Mouse (Mus musculus): ENCODE data around the gene Mlycd. TPM values are rescaled to one million over a fixed set of nuclear protein-coding genes. Genes with fewer than 3 reads are reported as not detected.

The Mlycd gene
- total RNA-seq, 1 experiment: 4.9 TPM

DNA sequence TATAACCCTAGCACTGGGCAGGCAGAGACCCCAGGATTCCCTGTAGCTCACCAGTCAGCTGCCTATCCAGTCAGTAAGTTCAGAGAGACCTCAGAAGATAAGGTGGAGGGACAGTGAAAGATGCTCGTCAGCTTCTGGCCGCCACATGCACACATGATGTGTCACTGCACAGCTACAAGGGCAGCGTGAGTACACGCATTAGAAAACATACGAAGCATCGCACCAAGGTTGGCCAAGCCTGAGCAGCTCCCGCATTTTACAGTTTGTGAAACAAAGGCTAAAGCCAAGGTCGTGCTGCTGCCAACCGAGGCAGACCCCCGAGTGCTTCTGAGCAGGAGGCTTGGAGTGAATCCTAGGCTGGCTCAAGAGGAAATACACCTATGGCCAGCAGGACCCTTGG, 18.9 kb downstream of the Mlycd start:
- in situ Hi-C loops (cut with MboI; ENCODE audit: low sequenced_read_pairs in 2 of 2, unreplicated experiment in 2 of 2): no loop called here
- H3K4me1 ChIP-seq (ENCODE audit: control insufficient read depth in 2 of 2, insufficient read depth in 2 of 2, low read length in 2 of 2, poor library complexity in 1 of 2): 0 out of 4 replicates have a peak, but pooled peaks cover 0 to 2% of the 10 kb centered on the region in 2 experiments
- no peak for DNase-seq (ENCODE audit: low read depth, low spot score)
- no peaks in the 10 kb centered on the region for H3K9me3 ChIP-seq (ENCODE audit: control insufficient read depth, insufficient read depth, low read depth, low read length)
- H3K27ac ChIP-seq (ENCODE audit: insufficient read depth, low read depth, low read length, poor library complexity, severe bottlenecking): no peak overlapping the region; the same call in 1 of the 2 replicates
- TF ChIP-seq HCFC1 (IDR thresholded peaks at IDR 0.05; ENCODE audit: borderline replicate concordance, insufficient read depth, low read length) (no peak), CHD2 (IDR thresholded peaks at IDR 0.05; ENCODE audit: low read depth, low read length) (no peak), ZNF384 (IDR thresholded peaks at IDR 0.05; ENCODE audit: low read depth, low read length) (no peak), ZC3H11A (IDR thresholded peaks at IDR 0.05; ENCODE audit: borderline replicate concordance, low read depth, low read length) (no peak), MAFK (IDR thresholded peaks at IDR 0.05; ENCODE audit: insufficient read depth, low read depth, low read length) (no peak)
- H3K4me3 ChIP-seq (ENCODE audit: insufficient read depth in 1 of 2, low read depth in 1 of 2, low read length in 2 of 2, poor library complexity in 1 of 2, severe bottlenecking in 1 of 2): no peak overlapping the region
- no peaks in the 10 kb centered on the region for H3K36me3 ChIP-seq (ENCODE audit: control insufficient read depth, insufficient read depth, low read length, poor library complexity, severe bottlenecking)
- H3K9ac ChIP-seq (ENCODE audit: insufficient read depth, low read depth, low read length, poor library complexity, severe bottlenecking): no peak overlapping the region

DNA sequence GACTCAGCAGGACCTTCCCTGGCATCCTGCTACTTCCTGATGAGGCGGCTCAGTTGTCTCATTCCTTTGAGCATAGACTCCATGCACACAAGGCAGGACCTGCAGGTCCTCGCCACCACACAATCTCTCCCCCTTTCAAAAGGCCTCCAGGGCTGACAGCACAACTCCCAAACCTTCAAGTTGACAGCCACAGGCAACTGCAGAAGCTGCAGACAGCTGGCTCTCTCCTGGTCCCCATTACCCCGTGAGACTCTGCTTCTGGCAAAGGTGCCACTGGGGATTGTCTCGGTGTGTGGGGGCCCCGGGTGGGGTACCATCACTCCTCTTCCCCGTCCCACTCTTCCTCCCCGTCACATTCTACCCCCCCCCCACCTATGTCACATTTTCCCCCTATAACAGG, 25.6 kb downstream of the Mlycd start:
- H3K9me3 ChIP-seq (ENCODE audit: control insufficient read depth, insufficient read depth, low read depth, low read length): no peaks in the 10 kb centered on the region
- peaks cover 0 to 18% of the 10 kb centered on the region in 2 experiments; a peak in 1 of 4 replicates for H3K4me1 ChIP-seq (ENCODE audit: control insufficient read depth in 2 of 2, insufficient read depth in 2 of 2, low read length in 2 of 2, poor library complexity in 1 of 2)
- in situ Hi-C loops (cut with MboI; ENCODE audit: low sequenced_read_pairs in 2 of 2, unreplicated experiment in 2 of 2): no loop called here

DNA sequence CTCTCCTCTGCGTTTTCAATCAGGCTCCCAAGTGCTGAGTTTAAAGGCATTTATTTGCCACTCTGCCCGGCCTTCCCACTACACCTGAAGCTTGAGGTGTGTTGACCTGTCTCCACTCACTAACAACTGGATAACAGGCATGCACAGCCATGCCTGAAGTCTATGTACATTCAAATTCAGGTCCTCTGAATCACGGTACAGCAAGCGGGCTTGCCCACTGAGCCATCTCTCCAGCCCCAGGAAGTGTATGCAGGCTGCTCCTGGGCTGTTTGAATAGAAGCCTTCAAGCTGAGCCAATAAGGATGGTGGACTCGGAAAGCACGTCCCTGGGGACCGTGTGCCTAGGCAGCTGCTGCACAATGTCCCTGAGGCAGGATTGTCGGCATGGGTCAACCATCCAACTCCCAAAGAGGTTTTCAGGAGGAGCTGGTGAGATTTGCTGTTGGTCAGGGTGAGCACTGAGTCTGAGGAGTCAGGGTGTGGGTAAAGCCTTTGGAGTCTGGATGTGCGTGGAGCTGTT, 27.0 kb downstream of the Mlycd start:
- no peak for TF ChIP-seq ZNF384 (IDR thresholded peaks at IDR 0.05; ENCODE audit: low read depth, low read length)
- no peak for TF ChIP-seq HCFC1 (IDR thresholded peaks at IDR 0.05; ENCODE audit: borderline replicate concordance, insufficient read depth, low read length)
- TF ChIP-seq ZC3H11A (IDR thresholded peaks at IDR 0.05; ENCODE audit: borderline replicate concordance, low read depth, low read length): no peak
- no peak for TF ChIP-seq MAFK (IDR thresholded peaks at IDR 0.05; ENCODE audit: insufficient read depth, low read depth, low read length)
- no peak for TF ChIP-seq CHD2 (IDR thresholded peaks at IDR 0.05; ENCODE audit: low read depth, low read length)
- no peaks in the 10 kb centered on the region for H3K9me3 ChIP-seq (ENCODE audit: control insufficient read depth, insufficient read depth, low read depth, low read length)
- no peak overlapping the region for H3K4me3 ChIP-seq (ENCODE audit: insufficient read depth in 1 of 2, low read depth in 1 of 2, low read length in 2 of 2, poor library complexity in 1 of 2, severe bottlenecking in 1 of 2)
- DNase-seq (ENCODE audit: low read depth, low spot score): no peak
- H3K4me1 ChIP-seq (ENCODE audit: control insufficient read depth in 2 of 2, insufficient read depth in 2 of 2, low read length in 2 of 2, poor library complexity in 1 of 2): peaks cover 0 to 18% of the 10 kb centered on the region in 2 experiments; a peak in 1 of 4 replicates
- H3K9ac ChIP-seq (ENCODE audit: insufficient read depth, low read depth, low read length, poor library complexity, severe bottlenecking): no peak overlapping the region
- in situ Hi-C loops (cut with MboI; ENCODE audit: low sequenced_read_pairs in 2 of 2, unreplicated experiment in 2 of 2): no loop called here
- no peaks in the 10 kb centered on the region for H3K36me3 ChIP-seq (ENCODE audit: control insufficient read depth, insufficient read depth, low read length, poor library complexity, severe bottlenecking)
- H3K27ac ChIP-seq (ENCODE audit: insufficient read depth, low read depth, low read length, poor library complexity, severe bottlenecking): no peak overlapping the region

More for the DNA sequence above, 25.6 kb downstream of the Mlycd start:
- no peak overlapping the region for H3K4me3 ChIP-seq (ENCODE audit: insufficient read depth in 1 of 2, low read depth in 1 of 2, low read length in 2 of 2, poor library complexity in 1 of 2, severe bottlenecking in 1 of 2)
- no peak overlapping the region for H3K27ac ChIP-seq (ENCODE audit: insufficient read depth, low read depth, low read length, poor library complexity, severe bottlenecking)
- TF ChIP-seq ZC3H11A (IDR thresholded peaks at IDR 0.05; ENCODE audit: borderline replicate concordance, low read depth, low read length) (no peak), ZNF384 (IDR thresholded peaks at IDR 0.05; ENCODE audit: low read depth, low read length) (no peak), CHD2 (IDR thresholded peaks at IDR 0.05; ENCODE audit: low read depth, low read length) (no peak), MAFK (IDR thresholded peaks at IDR 0.05; ENCODE audit: insufficient read depth, low read depth, low read length) (no peak), HCFC1 (IDR thresholded peaks at IDR 0.05; ENCODE audit: borderline replicate concordance, insufficient read depth, low read length) (no peak)
- H3K9ac ChIP-seq (ENCODE audit: insufficient read depth, low read depth, low read length, poor library complexity, severe bottlenecking): no peak overlapping the region
- H3K36me3 ChIP-seq (ENCODE audit: control insufficient read depth, insufficient read depth, low read length, poor library complexity, severe bottlenecking): no peaks in the 10 kb centered on the region
- DNase-seq (ENCODE audit: low read depth, low spot score): no peak

DNA sequence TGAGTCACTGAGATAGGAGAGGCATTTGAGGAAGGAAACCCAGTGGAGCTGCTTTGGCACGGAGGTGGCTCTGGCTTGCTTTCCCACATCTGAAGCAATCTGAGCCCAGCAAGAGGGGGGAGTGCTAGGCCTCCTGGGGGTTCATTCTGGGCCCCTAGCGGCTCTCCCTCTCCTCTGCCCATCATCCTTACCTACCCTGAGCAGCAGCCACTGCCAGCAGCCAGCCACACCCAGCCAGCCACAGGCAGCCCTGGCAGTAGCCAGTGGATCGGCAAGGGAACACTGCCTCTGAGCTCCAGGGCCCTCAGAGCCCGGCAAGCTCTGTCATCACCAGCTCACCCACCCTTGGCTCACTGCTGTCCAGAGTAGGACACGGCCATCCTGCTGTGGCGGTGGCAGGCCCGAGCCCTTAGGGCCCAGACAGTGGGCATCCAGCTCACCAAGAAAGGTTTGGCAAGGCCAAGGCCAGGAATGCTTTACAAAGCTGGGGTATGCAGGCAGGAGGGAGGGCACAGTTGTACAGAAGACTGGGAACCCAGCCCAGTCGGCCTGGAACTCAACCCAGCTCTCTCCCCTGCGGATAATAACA, 27.5 kb downstream of the Mlycd start:
- no peaks in the 10 kb centered on the region for H3K36me3 ChIP-seq (ENCODE audit: control insufficient read depth, insufficient read depth, low read length, poor library complexity, severe bottlenecking)
- in situ Hi-C loops (cut with MboI; ENCODE audit: low sequenced_read_pairs in 2 of 2, unreplicated experiment in 2 of 2): no loop called here
- H3K27ac ChIP-seq (ENCODE audit: insufficient read depth, low read depth, low read length, poor library complexity, severe bottlenecking): no peak overlapping the region
- no peak for DNase-seq (ENCODE audit: low read depth, low spot score)
- H3K4me1 ChIP-seq (ENCODE audit: control insufficient read depth in 2 of 2, insufficient read depth in 2 of 2, low read length in 2 of 2, poor library complexity in 1 of 2): peaks cover 0 to 18% of the 10 kb centered on the region in 2 experiments; a peak in 1 of 4 replicates
- no peak overlapping the region; a peak in 1 of 4 replicates for H3K4me3 ChIP-seq (ENCODE audit: insufficient read depth in 1 of 2, low read depth in 1 of 2, low read length in 2 of 2, poor library complexity in 1 of 2, severe bottlenecking in 1 of 2)
- H3K9me3 ChIP-seq (ENCODE audit: control insufficient read depth, insufficient read depth, low read depth, low read length): no peaks in the 10 kb centered on the region
- TF ChIP-seq ZC3H11A (IDR thresholded peaks at IDR 0.05; ENCODE audit: borderline replicate concordance, low read depth, low read length) (no peak), MAFK (IDR thresholded peaks at IDR 0.05; ENCODE audit: insufficient read depth, low read depth, low read length) (no peak)
- 0 out of 2 replicates have a peak overlapping the region, but pooled peaks have one; percentile 11 for H3K9ac ChIP-seq (ENCODE audit: insufficient read depth, low read depth, low read length, poor library complexity, severe bottlenecking)
